Comparison of ENCODE assay signal across 32 mouse cellular contexts in genomic region chr5:28110881-28111280, GRCm38 (mm10). TPM values are rescaled to one million over a fixed set of nuclear protein-coding genes. Genes with fewer than 3 reads are reported as not detected.
"Had no signal": no experiment of that assay in that cellular context is flagged by ENCODE, and none has a peak within 500 bp of the region (broad histone marks: within the 10 kb centered on the region; RNA-seq: fewer than 3 reads in every experiment).

No protein-coding gene starts in this region.

- ATAC-seq: hindbrain, postnatal 0 days; intestine, embryonic 16.5 days; liver, embryonic 12.5 days had no signal

- H3K9ac ChIP-seq: heart, embryonic 13.5 days; heart, embryonic 15.5 days; hindbrain, embryonic 13.5 days; hindbrain, embryonic 15.5 days; kidney, embryonic 15.5 days; limb, embryonic 13.5 days; limb, embryonic 15.5 days; liver, embryonic 12.5 days had no signal

- H3K27ac ChIP-seq: heart, embryonic 10.5 days; heart, embryonic 13.5 days; heart, embryonic 15.5 days; hindbrain, embryonic 13.5 days; hindbrain, embryonic 15.5 days; hindbrain, postnatal 0 days; kidney, embryonic 15.5 days; kidney, postnatal 0 days; limb, embryonic 13.5 days; limb, embryonic 15.5 days; liver, embryonic 12.5 days had no signal

- DNase-seq: gastrocnemius, postnatal 14 days; gastrocnemius, postnatal 36 days; heart, adult 18-20 months; heart, postnatal 14 days; heart, postnatal 36 days; kidney, adult 11 months; kidney, adult 2 months; kidney, adult 9 months; kidney, postnatal 14 days; kidney, postnatal 36 days; layer of hippocampus, adult 9-11 months; layer of hippocampus, postnatal 36 days; left cerebral cortex, postnatal 4 days had no signal

- H3K36me3 ChIP-seq: heart, embryonic 10.5 days; heart, embryonic 13.5 days; heart, embryonic 15.5 days; hindbrain, embryonic 13.5 days; hindbrain, embryonic 15.5 days; kidney, embryonic 15.5 days; limb, embryonic 13.5 days; limb, embryonic 15.5 days; liver, embryonic 12.5 days had no signal

- H3K4me1 ChIP-seq: heart, embryonic 10.5 days; heart, embryonic 13.5 days; heart, embryonic 15.5 days; hindbrain, embryonic 13.5 days; hindbrain, embryonic 15.5 days; kidney, embryonic 15.5 days; limb, embryonic 15.5 days; liver, embryonic 12.5 days had no signal

- H3K9me3 ChIP-seq: heart, embryonic 10.5 days; heart, embryonic 13.5 days; heart, embryonic 15.5 days; hindbrain, embryonic 13.5 days; kidney, embryonic 15.5 days; limb, embryonic 13.5 days; limb, embryonic 15.5 days; liver, embryonic 12.5 days had no signal

- H3K4me3 ChIP-seq: heart, embryonic 10.5 days; heart, embryonic 13.5 days; heart, embryonic 15.5 days; hindbrain, embryonic 13.5 days; hindbrain, embryonic 15.5 days; kidney, embryonic 15.5 days; limb, embryonic 13.5 days; limb, embryonic 15.5 days; liver, embryonic 12.5 days had no signal

- H3K27me3 ChIP-seq: hindbrain, embryonic 15.5 days had no signal

- H3K4me2 ChIP-seq: heart, embryonic 13.5 days; heart, embryonic 15.5 days; hindbrain, embryonic 13.5 days; hindbrain, embryonic 15.5 days; kidney, embryonic 15.5 days; limb, embryonic 13.5 days; limb, embryonic 15.5 days; liver, embryonic 12.5 days had no signal

RNA-seq across cellular contexts. Expression of gene En2, which starts 54.6 kb away (rescaled TPM):
- total RNA-seq: heart, postnatal 14 days; heart, postnatal 36 days; hematopoietic stem cell, adult 5-6 weeks; left cerebral cortex, postnatal 10 days; left cerebral cortex, postnatal 4 days had no signal
- polyA plus RNA-seq: gonadal fat pad, adult 2 months; heart, embryonic 10.5 days; heart, embryonic 13.5 days; heart, embryonic 15.5 days; heart, postnatal 0 days; intestine, embryonic 14.5 days; intestine, embryonic 16.5 days; kidney, postnatal 0 days; large intestine, adult 2 months; limb, embryonic 11.5 days; limb, embryonic 13.5 days; limb, embryonic 15.5 days; liver, embryonic 12.5 days had no signal
